ENCODE assay signal across 28 mouse cellular contexts in the genomic region with DNA sequence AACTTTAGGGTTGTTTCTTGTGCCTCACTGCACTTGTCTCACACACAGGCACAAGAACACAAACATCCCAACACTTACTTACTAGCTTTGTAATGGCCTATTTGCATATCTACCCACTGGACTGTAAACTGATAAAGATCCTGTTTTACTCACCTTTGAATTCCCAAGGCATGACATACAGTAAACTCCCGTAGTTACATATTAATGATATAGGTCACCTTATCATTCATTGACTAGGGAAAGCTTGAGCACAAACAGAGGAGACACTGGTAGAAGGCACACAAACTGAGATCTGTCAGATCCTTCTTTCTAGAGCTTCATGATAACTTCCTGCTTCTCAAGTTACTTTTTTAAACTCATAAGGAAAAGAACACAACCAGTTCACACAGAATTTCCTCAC. TPM values are rescaled to one million over a fixed set of nuclear protein-coding genes. Genes with fewer than 3 reads are reported as not detected.
DNase-seq lines count a peak whose midpoint lies in the region; ATAC-seq and TF ChIP-seq lines count a peak whose summit lies in the region.
"Had no signal": no experiment of that assay in that cellular context is flagged by ENCODE, and none has a peak within 500 bp of the region (broad histone marks: within the 10 kb centered on the region; RNA-seq: fewer than 3 reads in every experiment).

No protein-coding gene starts in this region.

- 50% methylated on average over 1 of the region's 1 CpGs for WGBS in kidney, postnatal 0 days
- WGBS in kidney, embryonic 16.5 days: 59% methylated on average over 1 of the region's 1 CpGs
- WGBS in intestine, embryonic 15.5 days: 64% methylated on average over 1 of the region's 1 CpGs
- WGBS in liver, embryonic 16.5 days (ENCODE audit: insufficient replicate concordance): 70% methylated on average over 1 of the region's 1 CpGs

- 0 out of 2 replicates have a peak overlapping the region, but pooled peaks have one; percentile 31 for H3K27ac ChIP-seq in kidney, postnatal 0 days
- no peak overlapping the region; the same call in 1 of the 2 replicates for H3K27ac ChIP-seq in kidney, embryonic 16.5 days (ENCODE audit: low read length)
- H3K27ac ChIP-seq in intestine, embryonic 15.5 days: 0 out of 2 replicates have a peak overlapping the region, but pooled peaks have one; percentile 25
- H3K27ac ChIP-seq in liver, embryonic 16.5 days (ENCODE audit: low read length): no peak overlapping the region
- H3K27ac ChIP-seq: embryonic facial prominence, embryonic 13.5 days; forebrain, embryonic 10.5 days; forebrain, embryonic 15.5 days; heart, embryonic 13.5 days; hindbrain, embryonic 10.5 days; limb, embryonic 12.5 days; macrophage; midbrain, embryonic 13.5 days; neural tube, embryonic 13.5 days had no signal

- no peak overlapping the region for H3K9ac ChIP-seq in kidney, postnatal 0 days (ENCODE audit: low read depth, low read length)
- H3K9ac ChIP-seq in kidney, embryonic 16.5 days (replicated peaks; ENCODE audit: low read length): no peak overlapping the region
- no peak overlapping the region for H3K9ac ChIP-seq in intestine, embryonic 15.5 days
- H3K9ac ChIP-seq in liver, embryonic 16.5 days (ENCODE audit: low read depth, low read length): no peak overlapping the region
- H3K9ac ChIP-seq: embryonic facial prominence, embryonic 13.5 days; forebrain, embryonic 15.5 days; heart, embryonic 13.5 days; limb, embryonic 12.5 days; midbrain, embryonic 13.5 days; neural tube, embryonic 13.5 days had no signal

- ATAC-seq in kidney, postnatal 0 days (replicated peaks; ENCODE audit: low FRiP score, low read depth): 0 out of 2 replicates have a peak, but pooled peaks have one; percentile 21
- no peak for ATAC-seq in kidney, embryonic 16.5 days (ENCODE audit: low FRiP score, low TSS enrichment)
- peak; percentile 42 for ATAC-seq in intestine, embryonic 15.5 days
- no peak for ATAC-seq in liver, embryonic 16.5 days (ENCODE audit: low read depth)
- ATAC-seq: CD4-positive, CD25-positive, alpha-beta regulatory T cell, adult 4 months; forebrain, embryonic 15.5 days; hindbrain, embryonic 16.5 days; midbrain, embryonic 13.5 days had no signal

- H3K36me3 ChIP-seq in kidney, postnatal 0 days (ENCODE audit: insufficient read depth, low read length): no peaks in the 10 kb centered on the region
- H3K36me3 ChIP-seq in kidney, embryonic 16.5 days (ENCODE audit: insufficient read depth, low read length): peaks cover 14% of the 10 kb centered on the region; the same call in 1 of the 2 replicates
- H3K36me3 ChIP-seq in intestine, embryonic 15.5 days: peaks cover 5% of the 10 kb centered on the region; the same call in 1 of the 2 replicates
- peaks cover 2% of the 10 kb centered on the region; the same call in 1 of the 2 replicates for H3K36me3 ChIP-seq in liver, embryonic 16.5 days (ENCODE audit: control insufficient read depth, insufficient read depth)

- H3K4me1 ChIP-seq in kidney, postnatal 0 days (replicated peaks; ENCODE audit: insufficient read depth, low read length): 0 out of 2 replicates have a peak, but pooled peaks cover 12% of the 10 kb centered on the region
- H3K4me1 ChIP-seq in kidney, embryonic 16.5 days (ENCODE audit: insufficient read depth, low read length): peaks cover 22% of the 10 kb centered on the region
- H3K4me1 ChIP-seq in intestine, embryonic 15.5 days (replicated peaks): peaks cover 12% of the 10 kb centered on the region; the same call in 1 of the 2 replicates
- H3K4me1 ChIP-seq in liver, embryonic 16.5 days (ENCODE audit: control insufficient read depth, low read depth, low read length): peaks cover 21% of the 10 kb centered on the region

- H3K4me3 ChIP-seq in kidney, postnatal 0 days (replicated peaks; ENCODE audit: low read depth, low read length): no peak overlapping the region
- H3K4me3 ChIP-seq in kidney, embryonic 16.5 days (ENCODE audit: low read length): no peak overlapping the region
- no peak overlapping the region for H3K4me3 ChIP-seq in intestine, embryonic 15.5 days (replicated peaks)
- no peak overlapping the region for H3K4me3 ChIP-seq in liver, embryonic 16.5 days (ENCODE audit: low read depth, low read length)
- H3K4me3 ChIP-seq: embryonic facial prominence, embryonic 13.5 days; forebrain, embryonic 10.5 days; forebrain, embryonic 15.5 days; heart, embryonic 13.5 days; hindbrain, embryonic 10.5 days; limb, embryonic 12.5 days; midbrain, embryonic 13.5 days; neural tube, embryonic 13.5 days had no signal

- H3K4me2 ChIP-seq in kidney, postnatal 0 days (ENCODE audit: low read length): no peak overlapping the region
- H3K4me2 ChIP-seq in kidney, embryonic 16.5 days (replicated peaks; ENCODE audit: low read depth, low read length): no peak overlapping the region
- 0 out of 2 replicates have a peak overlapping the region, but pooled peaks have one; percentile 20 for H3K4me2 ChIP-seq in intestine, embryonic 15.5 days (replicated peaks)
- peak overlapping the region; percentile 17; the same call in 1 of the 2 replicates for H3K4me2 ChIP-seq in liver, embryonic 16.5 days (ENCODE audit: low read depth, low read length)
- H3K4me2 ChIP-seq: embryonic facial prominence, embryonic 13.5 days; forebrain, embryonic 15.5 days; heart, embryonic 13.5 days; limb, embryonic 12.5 days; midbrain, embryonic 13.5 days; neural tube, embryonic 13.5 days had no signal

- peak; percentile 17 for DNase-seq in kidney, postnatal 0 days (ENCODE audit: low spot score)
- DNase-seq in A20 (ENCODE audit: low read depth, low spot score): peak; percentile 44
- DNase-seq in frontal cortex, adult 2 months (ENCODE audit: extremely low spot score in 1 of 2, low spot score in 1 of 2): no peak
- DNase-seq in thymus, postnatal 4 days: no peak
- DNase-seq: adrenal gland, postnatal 25 days; cerebellum, adult 11-12 months; cerebellum, adult 9-11 months; heart, postnatal 10 days; kidney, adult 11 months; kidney, postnatal 10 days; lung, adult 2 months; lung, postnatal 10 days; right cerebral cortex, postnatal 4 days; thymus, postnatal 14 days had no signal

- H3K27me3 ChIP-seq in kidney, postnatal 0 days (ENCODE audit: insufficient read depth, low read length): no peaks in the 10 kb centered on the region
- H3K27me3 ChIP-seq in kidney, embryonic 16.5 days (ENCODE audit: insufficient read depth, low read length): no peaks in the 10 kb centered on the region
- H3K27me3 ChIP-seq in intestine, embryonic 15.5 days (replicated peaks): no peaks in the 10 kb centered on the region
- no peaks in the 10 kb centered on the region for H3K27me3 ChIP-seq in liver, embryonic 16.5 days (ENCODE audit: control insufficient read depth, insufficient read depth, low read depth, low read length)
- H3K27me3 ChIP-seq: embryonic facial prominence, embryonic 13.5 days; forebrain, embryonic 15.5 days; heart, embryonic 13.5 days; limb, embryonic 12.5 days; midbrain, embryonic 13.5 days; neural tube, embryonic 13.5 days had no signal

- H3K9me3 ChIP-seq in kidney, postnatal 0 days (replicated peaks; ENCODE audit: low read length): no peaks in the 10 kb centered on the region
- H3K9me3 ChIP-seq in kidney, embryonic 16.5 days (ENCODE audit: low read length): no peaks in the 10 kb centered on the region
- no peaks in the 10 kb centered on the region for H3K9me3 ChIP-seq in intestine, embryonic 15.5 days
- H3K9me3 ChIP-seq in liver, embryonic 16.5 days (replicated peaks; ENCODE audit: control insufficient read depth, low read length): no peaks in the 10 kb centered on the region
- H3K9me3 ChIP-seq: embryonic facial prominence, embryonic 13.5 days; forebrain, embryonic 10.5 days; forebrain, embryonic 15.5 days; heart, embryonic 13.5 days; hindbrain, embryonic 10.5 days; limb, embryonic 12.5 days; midbrain, embryonic 13.5 days; neural tube, embryonic 13.5 days had no signal

- no peak for TF ChIP-seq CTCF in kidney, postnatal 0 days (IDR thresholded peaks at IDR 0.05; ENCODE audit: low read depth)

RNA-seq across cellular contexts. Expression of gene Rnf121, which starts 3.1 kb away (rescaled TPM):
- 24.8 and 25.5 TPM in 2 replicates for polyA plus RNA-seq in kidney, postnatal 0 days (2015; fragmentation: Nextera tagmentation; extraction: Ambion mirVana)
- polyA plus RNA-seq in kidney, embryonic 16.5 days (2015; fragmentation: Nextera tagmentation; extraction: Ambion mirVana): 32.7 and 34.1 TPM in 2 replicates
- 28.0 and 30.3 TPM in 2 replicates for polyA plus RNA-seq in intestine, embryonic 15.5 days (2015; fragmentation: Nextera tagmentation; extraction: Ambion mirVana)
- polyA plus RNA-seq in liver, embryonic 16.5 days (2015; fragmentation: Nextera tagmentation; extraction: Ambion mirVana): 11.6 and 11.9 TPM in 2 replicates
- polyA plus RNA-seq in frontal cortex, adult 2 months (2012; rRNA removed): 56.4 and 67.1 TPM in 2 replicates

RNA-seq across cellular contexts. Expression of gene Xndc1, which starts 3.1 kb away (rescaled TPM):
- polyA plus RNA-seq in kidney, postnatal 0 days (2015; fragmentation: Nextera tagmentation; extraction: Ambion mirVana): 12.6 and 16.4 TPM in 2 replicates
- 34.4 and 37.5 TPM in 2 replicates for polyA plus RNA-seq in kidney, embryonic 16.5 days (2015; fragmentation: Nextera tagmentation; extraction: Ambion mirVana)
- 22.9 and 24.3 TPM in 2 replicates for polyA plus RNA-seq in intestine, embryonic 15.5 days (2015; fragmentation: Nextera tagmentation; extraction: Ambion mirVana)
- 12.6 and 12.7 TPM in 2 replicates for polyA plus RNA-seq in liver, embryonic 16.5 days (2015; fragmentation: Nextera tagmentation; extraction: Ambion mirVana)
- 36.2 and 42.7 TPM in 2 replicates for polyA plus RNA-seq in frontal cortex, adult 2 months (2012; rRNA removed)

RNA-seq across cellular contexts. Expression of gene Xntrpc, which starts 3.3 kb away (rescaled TPM):
- polyA plus RNA-seq in kidney, postnatal 0 days (2015; fragmentation: Nextera tagmentation; extraction: Ambion mirVana): 0.45 and 0.50 TPM in 2 replicates
- polyA plus RNA-seq in kidney, embryonic 16.5 days (2015; fragmentation: Nextera tagmentation; extraction: Ambion mirVana): 0.99 and 1.4 TPM in 2 replicates
- 0.75 and 1.0 TPM in 2 replicates for polyA plus RNA-seq in intestine, embryonic 15.5 days (2015; fragmentation: Nextera tagmentation; extraction: Ambion mirVana)
- 0.33 and 0.37 TPM in 2 replicates for polyA plus RNA-seq in liver, embryonic 16.5 days (2015; fragmentation: Nextera tagmentation; extraction: Ambion mirVana)
- polyA plus RNA-seq in frontal cortex, adult 2 months (2012; rRNA removed): 3.9 and 4.3 TPM in 2 replicates
- polyA plus RNA-seq: macrophage had no signal

RNA-seq across cellular contexts. Expression of gene Trpc2, which starts 20.7 kb away (rescaled TPM):
- not detected in 2 replicates for polyA plus RNA-seq in kidney, postnatal 0 days (2015; fragmentation: Nextera tagmentation; extraction: Ambion mirVana)
- 0.09 TPM in 1 of 2 replicates, not detected in the other for polyA plus RNA-seq in kidney, embryonic 16.5 days (2015; fragmentation: Nextera tagmentation; extraction: Ambion mirVana)
- polyA plus RNA-seq in intestine, embryonic 15.5 days (2015; fragmentation: Nextera tagmentation; extraction: Ambion mirVana): not detected in 2 replicates
- polyA plus RNA-seq in liver, embryonic 16.5 days (2015; fragmentation: Nextera tagmentation; extraction: Ambion mirVana): 0.07 TPM in 1 of 2 replicates, not detected in the other
- 1.8 and 2.0 TPM in 2 replicates for polyA plus RNA-seq in frontal cortex, adult 2 months (2012; rRNA removed)
- polyA plus RNA-seq: CD4-positive, CD25-positive, alpha-beta regulatory T cell, adult 4 months; embryonic facial prominence, embryonic 13.5 days; forebrain, embryonic 10.5 days; heart, embryonic 13.5 days; hindbrain, embryonic 10.5 days; hindbrain, embryonic 16.5 days; limb, embryonic 12.5 days; lung, adult 2 months; midbrain, embryonic 13.5 days had no signal

RNA-seq across cellular contexts. Expression of gene Art1, which starts 39.3 kb away (rescaled TPM):
- 0.24 and 0.70 TPM in 2 replicates for polyA plus RNA-seq in kidney, postnatal 0 days (2015; fragmentation: Nextera tagmentation; extraction: Ambion mirVana)
- polyA plus RNA-seq in kidney, embryonic 16.5 days (2015; fragmentation: Nextera tagmentation; extraction: Ambion mirVana): 1.0 and 1.2 TPM in 2 replicates
- polyA plus RNA-seq in intestine, embryonic 15.5 days (2015; fragmentation: Nextera tagmentation; extraction: Ambion mirVana): 0.34 and 0.59 TPM in 2 replicates
- 0.79 and 0.93 TPM in 2 replicates for polyA plus RNA-seq in liver, embryonic 16.5 days (2015; fragmentation: Nextera tagmentation; extraction: Ambion mirVana)
- polyA plus RNA-seq in frontal cortex, adult 2 months (2012; rRNA removed): 0.12 and 0.13 TPM in 2 replicates
- polyA plus RNA-seq: CD4-positive, CD25-positive, alpha-beta regulatory T cell, adult 4 months; macrophage had no signal

Comparison
In these comparisons a context has a peak if more than half of its experiments do, and no peak if none do; other contexts are left out.
1. ATAC-seq: peak in kidney, postnatal 0 days (single experiment) and intestine, embryonic 15.5 days (single experiment); none in kidney, embryonic 16.5 days (single experiment) and liver, embryonic 16.5 days (single experiment).
2. H3K27ac ChIP-seq: peak in kidney, postnatal 0 days (single experiment) and intestine, embryonic 15.5 days (single experiment); none in kidney, embryonic 16.5 days (single experiment) and liver, embryonic 16.5 days (single experiment).
3. DNase-seq: peak in kidney, postnatal 0 days (single experiment) and A20 (single experiment); none in frontal cortex, adult 2 months (0 of 2) and thymus, postnatal 4 days (single experiment).
4. H3K4me2 ChIP-seq: peak in intestine, embryonic 15.5 days (single experiment) and liver, embryonic 16.5 days (single experiment); none in kidney, postnatal 0 days (single experiment) and kidney, embryonic 16.5 days (single experiment).